Mouse (Mus musculus) midbrain, embryonic 10.5 days (tissue): Measurements from ENCODE around the gene Igf2r. TPM values are rescaled to one million over a fixed set of nuclear protein-coding genes. Genes with fewer than 3 reads are reported as not detected.

Experiments
- DNase-seq: peaks from one replicate; pipeline ENCODE4 v3.0.0-alpha.2; 2017; ENCODE audit warnings: low spot score
- H3K27ac ChIP-seq: fragments of 300-500 bp; sonication (generic); replicated peaks from 2 replicates; pipeline ENCODE4 v1.5.1; 2016; ENCODE audit warnings: mild to moderate bottlenecking
- H3K27me3 ChIP-seq: fragments of 300-500 bp; sonication (generic); 2 replicates; pipeline ENCODE4 v1.6.1; 2016; ENCODE audit warnings: low read depth, mild to moderate bottlenecking; ENCODE audit not compliant: poor library complexity, severe bottlenecking
- H3K36me3 ChIP-seq: fragments of 300-500 bp; sonication (generic); 2 replicates; pipeline ENCODE4 v1.6.1; 2016; ENCODE audit warnings: mild to moderate bottlenecking, moderate library complexity
- H3K4me1 ChIP-seq: fragments of 300-500 bp; sonication (generic); 2 replicates; pipeline ENCODE4 v1.6.1; 2016
- H3K4me3 ChIP-seq: fragments of 300-500 bp; sonication (generic); 2 replicates; pipeline ENCODE4 v1.5.1; 2016; ENCODE audit warnings: mild to moderate bottlenecking, moderate library complexity
- H3K9me3 ChIP-seq: fragments of 300-500 bp; sonication (generic); replicated peaks from 2 replicates; pipeline ENCODE4 v1.6.1; 2016; ENCODE audit warnings: mild to moderate bottlenecking
- WGBS: fragments of 180-500 bp; shearing (Covaris S2); methylation state at CpG from one replicate; pipeline ENCODE4 v1.1.7; 2016; 5-methylcytosine and 5-hydroxymethylcytosine counted together
- polyA plus RNA-seq: library from polyadenylated mRNA; unstranded; fragments of >200 nt; fragmentation: Nextera tagmentation; extraction: Ambion mirVana; gene quantifications from 2 replicates; pipeline ENCODE4 v1.2.1, GENCODE M21; 2016

The Igf2r gene
- polyA plus RNA-seq: 16.3 and 18.0 TPM in 2 replicates

GRCm38 (mm10) chr17:12769380-12769921 lies at the start of gene Igf2r:
Gene Igf2r, minus strand, starts transcription at chr17:12769664.
- 9% methylated on average over 65 of the region's 67 CpGs for WGBS
- Histone ChIP-seq H3K9me3 (peaks cover 4% of the 10 kb centered on the region; the same call in 1 of the 2 replicates), H3K27me3 (peaks cover 15% of the 10 kb centered on the region), H3K36me3 (peaks cover 1% of the 10 kb centered on the region; the same call in 1 of the 2 replicates), H3K4me1 (peaks cover 37% of the 10 kb centered on the region), H3K4me3 (peak within 1 kb of the TSS; percentile 88), H3K27ac (peak within 1 kb of the TSS; percentile 91)
- DNase-seq: peak; percentile 88

GRCm38 (mm10) chr17:12815885-12816284 lies 46.4 kb upstream of the Igf2r start:
- Histone ChIP-seq H3K4me3 (no peak overlapping the region), H3K9me3 (peaks cover 11% of the 10 kb centered on the region), H3K27me3 (no peaks in the 10 kb centered on the region), H3K27ac (no peak overlapping the region), H3K36me3 (0 out of 2 replicates have a peak, but pooled peaks cover 6% of the 10 kb centered on the region), H3K4me1 (no peaks in the 10 kb centered on the region)
- 90% methylated on average over 4 of the region's 4 CpGs for WGBS
- no peak for DNase-seq

- no peak for DNase-seq
- H3K27ac ChIP-seq: no peak overlapping the region
- H3K4me3 ChIP-seq: no peak overlapping the region
- H3K4me1 ChIP-seq: peaks cover 8% of the 10 kb centered on the region
- H3K9me3 ChIP-seq: peaks cover 11% of the 10 kb centered on the region; the same call in 1 of the 2 replicates
- no peaks in the 10 kb centered on the region for H3K27me3 ChIP-seq
- H3K36me3 ChIP-seq: 0 out of 2 replicates have a peak, but pooled peaks cover 6% of the 10 kb centered on the region
- 93% methylated on average over 3 of the region's 3 CpGs for WGBS
Observed at GRCm38 (mm10) chr17:12814502-12814901, 45.0 kb upstream of the Igf2r start.

- no peak for DNase-seq
- no peaks in the 10 kb centered on the region for H3K27me3 ChIP-seq
- no peak overlapping the region for H3K4me3 ChIP-seq
- no peak overlapping the region for H3K27ac ChIP-seq
- 0 out of 2 replicates have a peak, but pooled peaks cover 3% of the 10 kb centered on the region for H3K9me3 ChIP-seq
- 83% methylated on average over 1 of the region's 1 CpGs for WGBS
- 0 out of 2 replicates have a peak, but pooled peaks cover 3% of the 10 kb centered on the region for H3K36me3 ChIP-seq
- peaks cover 8% of the 10 kb centered on the region for H3K4me1 ChIP-seq
Observed at GRCm38 (mm10) chr17:12810973-12811303, 41.5 kb upstream of the Igf2r start.

- peak; percentile 70 for DNase-seq
- no peaks in the 10 kb centered on the region for H3K27me3 ChIP-seq
- H3K4me3 ChIP-seq: no peak overlapping the region
- H3K27ac ChIP-seq: peak overlapping the region; percentile 79
- 0 out of 2 replicates have a peak, but pooled peaks cover 3% of the 10 kb centered on the region for H3K36me3 ChIP-seq
- peaks cover 8% of the 10 kb centered on the region for H3K4me1 ChIP-seq
- 0 out of 2 replicates have a peak, but pooled peaks cover 3% of the 10 kb centered on the region for H3K9me3 ChIP-seq
- WGBS: 31% methylated on average over 14 of the region's 14 CpGs
Observed at GRCm38 (mm10) chr17:12810103-12810972, 40.9 kb upstream of the Igf2r start.

- H3K4me3 ChIP-seq: no peak overlapping the region
- peaks cover 8% of the 10 kb centered on the region for H3K4me1 ChIP-seq
- DNase-seq: no peak
- 0 out of 2 replicates have a peak, but pooled peaks cover 3% of the 10 kb centered on the region for H3K9me3 ChIP-seq
- H3K27me3 ChIP-seq: no peaks in the 10 kb centered on the region
- no peak overlapping the region for H3K27ac ChIP-seq
- 90% methylated on average over 6 of the region's 6 CpGs for WGBS
- no peaks in the 10 kb centered on the region for H3K36me3 ChIP-seq
Observed at GRCm38 (mm10) chr17:12808851-12809250, 39.4 kb upstream of the Igf2r start.

- no peak overlapping the region for H3K27ac ChIP-seq
- no peak overlapping the region for H3K4me3 ChIP-seq
- DNase-seq: no peak
- no peaks in the 10 kb centered on the region for H3K4me1 ChIP-seq
- no peaks in the 10 kb centered on the region for H3K27me3 ChIP-seq
- no peaks in the 10 kb centered on the region for H3K36me3 ChIP-seq
- H3K9me3 ChIP-seq: no peaks in the 10 kb centered on the region
Observed at GRCm38 (mm10) chr17:12804584-12805445, 35.4 kb upstream of the Igf2r start.

- 68% methylated on average over 9 of the region's 9 CpGs for WGBS
Observed at GRCm38 (mm10) chr17:12801861-12802540, 32.5 kb upstream of the Igf2r start.

GRCm38 (mm10) chr17:12799368-12800275 lies 30.2 kb upstream of the Igf2r start:
- 89% methylated on average over 12 of the region's 12 CpGs for WGBS
- H3K4me3 ChIP-seq: no peak overlapping the region
- H3K27ac ChIP-seq: no peak overlapping the region
- peaks cover 7% of the 10 kb centered on the region for H3K27me3 ChIP-seq
- H3K4me1 ChIP-seq: no peaks in the 10 kb centered on the region
- DNase-seq: no peak
- H3K9me3 ChIP-seq: no peaks in the 10 kb centered on the region
- H3K36me3 ChIP-seq: no peaks in the 10 kb centered on the region

More at GRCm38 (mm10) chr17:12801861-12802540, 32.5 kb upstream of the Igf2r start:
- Histone ChIP-seq H3K9me3 (no peaks in the 10 kb centered on the region), H3K27me3 (no peaks in the 10 kb centered on the region), H3K36me3 (no peaks in the 10 kb centered on the region), H3K27ac (no peak overlapping the region), H3K4me3 (no peak overlapping the region), H3K4me1 (no peaks in the 10 kb centered on the region)
- DNase-seq: no peak

GRCm38 (mm10) chr17:12798571-12798970 lies 29.1 kb upstream of the Igf2r start:
- H3K27me3 ChIP-seq: peaks cover 18% of the 10 kb centered on the region
- WGBS: 97% methylated on average over 3 of the region's 3 CpGs
- no peaks in the 10 kb centered on the region for H3K9me3 ChIP-seq
- H3K4me3 ChIP-seq: no peak overlapping the region
- no peak overlapping the region for H3K27ac ChIP-seq
- H3K4me1 ChIP-seq: no peaks in the 10 kb centered on the region
- H3K36me3 ChIP-seq: no peaks in the 10 kb centered on the region
- no peak for DNase-seq

GRCm38 (mm10) chr17:12797427-12798029 lies 28.1 kb upstream of the Igf2r start:
- DNase-seq: no peak
- WGBS: 75% methylated on average over 3 of the region's 3 CpGs
- H3K27ac ChIP-seq: no peak overlapping the region
- H3K4me1 ChIP-seq: peaks cover 2% of the 10 kb centered on the region; the same call in 1 of the 2 replicates
- no peak overlapping the region for H3K4me3 ChIP-seq
- H3K9me3 ChIP-seq: no peaks in the 10 kb centered on the region
- no peaks in the 10 kb centered on the region for H3K36me3 ChIP-seq
- H3K27me3 ChIP-seq: peaks cover 28% of the 10 kb centered on the region
